Mouse (Mus musculus): Measurements from ENCODE around the gene Ell. TPM values are rescaled to one million over a fixed set of nuclear protein-coding genes. Genes with fewer than 3 reads are reported as not detected.

The Ell gene
- polyA plus RNA-seq, 1 experiment = 12.7 TPM

- TF ChIP-seq E2F4 (IDR thresholded peaks at IDR 0.05; ENCODE audit: insufficient read depth) = no peak
- TF ChIP-seq MYOG (IDR thresholded peaks at IDR 0.05; ENCODE audit: control insufficient read depth in 1 of 3, insufficient read depth in 1 of 3, insufficient read length in 2 of 3, low read depth in 2 of 3) = peak in 1 of 3 experiments; percentile 31
- TF ChIP-seq MYOD1 (IDR thresholded peaks at IDR 0.05; ENCODE audit: control insufficient read depth in 1 of 3, insufficient read length in 2 of 3, low read depth in 2 of 3) = peak in 1 of 3 experiments; percentile 67
- H3K4me3 ChIP-seq = no peak overlapping the region
- H3K36me3 ChIP-seq (ENCODE audit: control insufficient read depth, insufficient read depth) = no peaks in the 10 kb centered on the region
- H3ac ChIP-seq (ENCODE audit: control insufficient read depth, insufficient read length) = no peak overlapping the region
- H3K79me2 ChIP-seq (ENCODE audit: control insufficient read depth, insufficient read depth) = peaks cover 19% of the 10 kb centered on the region
- H3K27me3 ChIP-seq (ENCODE audit: control insufficient read depth, insufficient read depth, insufficient read length) = no peaks in the 10 kb centered on the region
- peak overlapping the region; percentile 18 for H3K4me2 ChIP-seq (ENCODE audit: low read depth)
Measured at GRCm38 (mm10) chr8:70565561-70565960, 26.3 kb downstream of the Ell start.

DNA sequence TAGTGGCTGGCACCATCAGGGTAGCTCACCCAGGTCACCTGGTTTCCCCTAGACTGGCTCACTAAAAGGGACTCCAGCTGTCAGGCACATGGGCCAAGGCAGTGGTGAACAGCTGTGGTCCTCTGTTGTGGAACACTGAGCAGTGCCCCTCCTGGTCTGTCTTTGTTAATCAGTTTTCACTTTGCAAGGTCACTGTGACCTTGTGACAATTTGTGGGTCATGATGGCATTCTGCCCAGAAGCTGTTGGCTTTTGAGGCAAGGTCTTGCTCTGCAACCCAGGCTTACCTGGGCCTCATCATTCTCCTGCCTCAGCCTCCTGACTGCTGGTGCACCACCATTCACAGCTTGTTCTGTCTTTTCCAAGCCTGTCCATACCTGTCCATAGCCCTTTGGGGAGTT lies 31.1 kb downstream of the Ell start:
- Histone ChIP-seq H3ac (ENCODE audit: control insufficient read depth, insufficient read length) (no peak overlapping the region), H3K4me2 (ENCODE audit: low read depth) (no peak overlapping the region), H3K79me2 (ENCODE audit: control insufficient read depth, insufficient read depth) (peaks cover 7% of the 10 kb centered on the region), H3K27me3 (ENCODE audit: control insufficient read depth, insufficient read depth, insufficient read length) (no peaks in the 10 kb centered on the region), H3K4me3 (no peak overlapping the region), H3K36me3 (ENCODE audit: control insufficient read depth, insufficient read depth) (peaks cover 6% of the 10 kb centered on the region)
- TF ChIP-seq TCF3 (IDR thresholded peaks at IDR 0.05; ENCODE audit: insufficient read length, low read depth) (peak; percentile 22), MYOG (IDR thresholded peaks at IDR 0.05; ENCODE audit: control insufficient read depth in 1 of 3, insufficient read depth in 1 of 3, insufficient read length in 2 of 3, low read depth in 2 of 3) (peak in 2 of 3 experiments; percentile 32 to 35), SRF (IDR thresholded peaks at IDR 0.05; ENCODE audit: control insufficient read depth, insufficient read length, low read depth) (no peak), POLR2A (IDR thresholded peaks at IDR 0.05; ENCODE audit: insufficient read length, low read depth) (no peak), MYOD1 (IDR thresholded peaks at IDR 0.05; ENCODE audit: control insufficient read depth in 1 of 3, insufficient read length in 2 of 3, low read depth in 2 of 3) (peak in 2 of 3 experiments; percentile 26 to 59)

- H3K27me3 ChIP-seq (ENCODE audit: control insufficient read depth, insufficient read depth, insufficient read length) = no peaks in the 10 kb centered on the region
- TF ChIP-seq USF1 (IDR thresholded peaks at IDR 0.05; ENCODE audit: low read depth) (no peak), TCF3 (IDR thresholded peaks at IDR 0.05; ENCODE audit: insufficient read length, low read depth) (no peak), MAX (IDR thresholded peaks at IDR 0.05; ENCODE audit: low read depth) (no peak), MYOG (IDR thresholded peaks at IDR 0.05; ENCODE audit: control insufficient read depth in 1 of 3, insufficient read depth in 1 of 3, insufficient read length in 2 of 3, low read depth in 2 of 3) (peak in 2 of 3 experiments; percentile 24 to 58), CEBPB (IDR thresholded peaks at IDR 0.05; ENCODE audit: insufficient read depth, poor library complexity, severe bottlenecking) (no peak), MYOD1 (IDR thresholded peaks at IDR 0.05; ENCODE audit: control insufficient read depth in 1 of 3, insufficient read length in 2 of 3, low read depth in 2 of 3) (peak in 1 of 3 experiments; percentile 75), SRF (IDR thresholded peaks at IDR 0.05; ENCODE audit: control insufficient read depth, insufficient read length, low read depth) (peak; percentile 24), POLR2A (IDR thresholded peaks at IDR 0.05; ENCODE audit: insufficient read length, low read depth) (no peak), TCF12 (IDR thresholded peaks at IDR 0.05; ENCODE audit: insufficient read depth, poor library complexity, severe bottlenecking) (no peak), REST (IDR thresholded peaks at IDR 0.05; ENCODE audit: insufficient read depth, insufficient read length) (no peak), E2F4 (IDR thresholded peaks at IDR 0.05; ENCODE audit: insufficient read depth) (no peak), POLR2AphosphoS2 (IDR thresholded peaks at IDR 0.05; ENCODE audit: insufficient read length, low read depth) (no peak)
- no peak overlapping the region for H3K4me3 ChIP-seq
- peaks cover 7% of the 10 kb centered on the region for H3K79me2 ChIP-seq (ENCODE audit: control insufficient read depth, insufficient read depth)
- H3K36me3 ChIP-seq (ENCODE audit: control insufficient read depth, insufficient read depth) = peaks cover 6% of the 10 kb centered on the region
- H3ac ChIP-seq (ENCODE audit: control insufficient read depth, insufficient read length) = no peak overlapping the region
- H3K4me2 ChIP-seq (ENCODE audit: low read depth) = no peak overlapping the region
Measured at GRCm38 (mm10) chr8:70570990-70571389, 31.7 kb downstream of the Ell start.

GRCm38 (mm10) chr8:70574302-70574701 lies 35.0 kb downstream of the Ell start:
- no peak overlapping the region for H3ac ChIP-seq (ENCODE audit: control insufficient read depth, insufficient read length)
- no peak for TF ChIP-seq MYOG (IDR thresholded peaks at IDR 0.05; ENCODE audit: control insufficient read depth in 1 of 3, insufficient read depth in 1 of 3, insufficient read length in 2 of 3, low read depth in 2 of 3)
- TF ChIP-seq POLR2A (IDR thresholded peaks at IDR 0.05; ENCODE audit: insufficient read length, low read depth) = no peak
- TF ChIP-seq SRF (IDR thresholded peaks at IDR 0.05; ENCODE audit: control insufficient read depth, insufficient read length, low read depth) = no peak
- TF ChIP-seq MAX (IDR thresholded peaks at IDR 0.05; ENCODE audit: low read depth) = no peak
- TF ChIP-seq REST (IDR thresholded peaks at IDR 0.05; ENCODE audit: insufficient read depth, insufficient read length) = no peak
- no peak for TF ChIP-seq POLR2AphosphoS2 (IDR thresholded peaks at IDR 0.05; ENCODE audit: insufficient read length, low read depth)
- TF ChIP-seq TCF12 (IDR thresholded peaks at IDR 0.05; ENCODE audit: insufficient read depth, poor library complexity, severe bottlenecking) = no peak
- no peak for TF ChIP-seq CEBPB (IDR thresholded peaks at IDR 0.05; ENCODE audit: insufficient read depth, poor library complexity, severe bottlenecking)
- no peak for TF ChIP-seq E2F4 (IDR thresholded peaks at IDR 0.05; ENCODE audit: insufficient read depth)
- no peak for TF ChIP-seq USF1 (IDR thresholded peaks at IDR 0.05; ENCODE audit: low read depth)
- TF ChIP-seq MYOD1 (IDR thresholded peaks at IDR 0.05; ENCODE audit: control insufficient read depth in 1 of 3, insufficient read length in 2 of 3, low read depth in 2 of 3) = no peak
- H3K4me3 ChIP-seq = no peak overlapping the region
- H3K79me2 ChIP-seq (ENCODE audit: control insufficient read depth, insufficient read depth) = peaks cover 4% of the 10 kb centered on the region
- H3K36me3 ChIP-seq (ENCODE audit: control insufficient read depth, insufficient read depth) = peaks cover 6% of the 10 kb centered on the region
- H3K27me3 ChIP-seq (ENCODE audit: control insufficient read depth, insufficient read depth, insufficient read length) = no peaks in the 10 kb centered on the region
- H3K4me2 ChIP-seq (ENCODE audit: low read depth) = no peak overlapping the region

GRCm38 (mm10) chr8:70574915-70575314 lies 35.7 kb downstream of the Ell start:
- Histone ChIP-seq H3ac (ENCODE audit: control insufficient read depth, insufficient read length) (no peak overlapping the region), H3K36me3 (ENCODE audit: control insufficient read depth, insufficient read depth) (peaks cover 6% of the 10 kb centered on the region)

More at GRCm38 (mm10) chr8:70574915-70575314, 35.7 kb downstream of the Ell start:
- TF ChIP-seq POLR2A (IDR thresholded peaks at IDR 0.05; ENCODE audit: insufficient read length, low read depth) (no peak), TCF12 (IDR thresholded peaks at IDR 0.05; ENCODE audit: insufficient read depth, poor library complexity, severe bottlenecking) (no peak), MYOD1 (IDR thresholded peaks at IDR 0.05; ENCODE audit: control insufficient read depth in 1 of 3, insufficient read length in 2 of 3, low read depth in 2 of 3) (no peak), SRF (IDR thresholded peaks at IDR 0.05; ENCODE audit: control insufficient read depth, insufficient read length, low read depth) (no peak), TCF3 (IDR thresholded peaks at IDR 0.05; ENCODE audit: insufficient read length, low read depth) (no peak), USF1 (IDR thresholded peaks at IDR 0.05; ENCODE audit: low read depth) (no peak), REST (IDR thresholded peaks at IDR 0.05; ENCODE audit: insufficient read depth, insufficient read length) (no peak), POLR2AphosphoS2 (IDR thresholded peaks at IDR 0.05; ENCODE audit: insufficient read length, low read depth) (no peak), MYOG (IDR thresholded peaks at IDR 0.05; ENCODE audit: control insufficient read depth in 1 of 3, insufficient read depth in 1 of 3, insufficient read length in 2 of 3, low read depth in 2 of 3) (no peak), CEBPB (IDR thresholded peaks at IDR 0.05; ENCODE audit: insufficient read depth, poor library complexity, severe bottlenecking) (no peak), MAX (IDR thresholded peaks at IDR 0.05; ENCODE audit: low read depth) (no peak), E2F4 (IDR thresholded peaks at IDR 0.05; ENCODE audit: insufficient read depth) (no peak)
- Histone ChIP-seq H3K4me3 (no peak overlapping the region), H3K79me2 (ENCODE audit: control insufficient read depth, insufficient read depth) (peaks cover 4% of the 10 kb centered on the region), H3K4me2 (ENCODE audit: low read depth) (no peak overlapping the region), H3K27me3 (ENCODE audit: control insufficient read depth, insufficient read depth, insufficient read length) (no peaks in the 10 kb centered on the region)
